Mouse (Mus musculus) small intestine, adult 2 months (tissue): Measurements from ENCODE around the gene Rev3l. TPM values are rescaled to one million over a fixed set of nuclear protein-coding genes. Genes with fewer than 3 reads are reported as not detected.
"Not testable (repeated sequence)": the region's sequence is repeated elsewhere in the genome, so short reads cannot be mapped to it uniquely, and the experiment has no call there.

Source experiments
- H3K27ac ChIP-seq: fragments of 200-500 bp; 2 replicates; pipeline ENCODE4 v1.5.1; 2012; ENCODE audit warnings: low read depth, low read length, control low read depth, inconsistent platforms; ENCODE audit not compliant: insufficient read depth
- H3K27me3 ChIP-seq: fragments of 200-500 bp; 2 replicates; pipeline ENCODE4 v1.6.1; 2012; ENCODE audit warnings: mild to moderate bottlenecking, moderate library complexity, low read length, inconsistent platforms; ENCODE audit not compliant: control insufficient read depth, insufficient read depth
- H3K36me3 ChIP-seq: fragments of 200-500 bp; 2 replicates; pipeline ENCODE4 v1.6.1; 2012; ENCODE audit warnings: mild to moderate bottlenecking, low read length, control low read depth, inconsistent platforms; ENCODE audit not compliant: control insufficient read depth, insufficient read depth
- H3K4me1 ChIP-seq: fragments of 200-500 bp; 2 replicates; pipeline ENCODE4 v1.6.1; 2012; ENCODE audit warnings: low read length, inconsistent platforms, mixed read lengths; ENCODE audit not compliant: control insufficient read depth, insufficient read depth, insufficient read length
- H3K4me3 ChIP-seq: fragments of 200-500 bp; 2 replicates; pipeline ENCODE4 v1.5.1; 2012; ENCODE audit warnings: low read depth, mild to moderate bottlenecking, control low read depth, inconsistent platforms, low read length, moderate library complexity
- CTCF ChIP-seq: fragments of 200-500 bp; IDR thresholded peaks from 2 replicates; pipeline ENCODE4 v1.5.1; 2012; ENCODE audit warnings: low read depth, mild to moderate bottlenecking, control low read depth, inconsistent platforms, low read length, moderate library complexity, mixed read lengths; ENCODE audit not compliant: insufficient replicate concordance, insufficient read length; ENCODE audit errors: extremely low read depth
- POLR2A ChIP-seq: fragments of 200-500 bp; IDR thresholded peaks from 2 replicates; pipeline ENCODE4 v1.6.1; 2012; ENCODE audit warnings: low read depth, mild to moderate bottlenecking, control low read depth, inconsistent platforms, low read length, moderate library complexity
- WGBS: fragments of 180-500 bp; shearing (Covaris S2); methylation state at CpG from one replicate; pipeline ENCODE4 v1.1.7; 2018; 5-methylcytosine and 5-hydroxymethylcytosine counted together
- polyA plus RNA-seq: library from polyadenylated mRNA; depleted of rRNA; stranded (reverse); fragments of >200 nt; gene quantifications from 2 replicates; pipeline ENCODE4 v1.2.3, GENCODE M21; 2012; rRNA removed

Rev3l gene
- polyA plus RNA-seq, 1 experiment, result 3.9 TPM

DNA sequence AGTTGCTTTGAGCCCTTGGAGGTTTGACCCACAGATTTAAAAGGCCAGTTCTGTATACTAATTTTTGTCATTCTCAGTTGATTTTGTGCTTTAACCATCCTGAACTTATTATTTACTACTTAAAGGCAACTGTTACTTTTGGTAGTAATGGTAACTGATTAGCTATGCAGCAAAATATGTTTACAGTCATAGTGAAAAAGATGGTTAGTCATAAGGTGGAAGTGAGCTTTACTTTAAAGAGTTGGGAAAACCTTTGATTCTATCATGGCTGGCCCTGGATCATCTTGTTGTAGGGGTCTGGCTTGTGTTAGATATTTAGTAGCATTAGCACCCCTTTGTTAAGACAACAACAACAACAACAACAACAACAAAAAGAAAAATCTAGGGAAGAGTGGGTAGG, 180.7 kb downstream of the Rev3l start:
- Histone ChIP-seq H3K4me1 (peaks cover 7% of the 10 kb centered on the region; the same call in 1 of the 2 replicates), H3K4me3 (no peak overlapping the region), H3K36me3 (no peaks in the 10 kb centered on the region), H3K27ac (no peak overlapping the region), H3K27me3 (no peaks in the 10 kb centered on the region)
- TF ChIP-seq CTCF (no peak), POLR2A (no peak)

DNA sequence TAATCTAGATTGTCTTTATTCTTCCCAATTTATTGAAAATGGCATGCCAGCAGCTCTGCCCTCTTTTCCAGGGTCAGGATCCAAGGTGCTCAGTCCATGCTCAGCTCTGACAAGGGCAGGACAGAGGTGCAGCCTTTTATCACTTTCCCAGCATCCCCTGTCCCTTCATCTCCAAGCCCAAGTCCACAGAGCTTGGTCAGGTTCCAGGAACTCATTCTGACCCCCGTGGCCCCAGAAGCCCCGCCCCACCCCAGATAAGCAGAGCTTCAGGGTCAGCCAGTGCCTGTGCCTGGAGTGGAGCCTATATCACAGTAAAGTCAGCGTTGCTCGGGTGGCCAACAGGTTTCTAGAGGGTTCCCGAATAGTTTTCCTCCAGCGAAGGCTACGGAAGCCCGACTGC, 192.6 kb downstream of the Rev3l start:
- H3K27me3 ChIP-seq, H3K36me3 ChIP-seq, H3K4me1 ChIP-seq: not testable (repeated sequence)
- peak overlapping the region; percentile 18; the same call in 1 of the 2 replicates for H3K4me3 ChIP-seq
- H3K27ac ChIP-seq, result peak overlapping the region; percentile 96
- WGBS, result 26% methylated on average over 8 of the region's 8 CpGs

Other genes with a start within 250 kb of the Rev3l start
- gene Traf3ip2, start 119.2 kb upstream of the Rev3l start, polyA plus RNA-seq, result 16.0 and 26.9 TPM in 2 replicates
- 0.43 and 0.52 TPM in 2 replicates for gene Mfsd4b4, start 167.1 kb downstream of the Rev3l start, polyA plus RNA-seq
- 6.4 and 21.7 TPM in 2 replicates for gene Mfsd4b2, start 194.8 kb downstream of the Rev3l start, polyA plus RNA-seq
- 8.2 and 13.3 TPM in 2 replicates for gene Mfsd4b3, start 228.0 kb downstream of the Rev3l start, polyA plus RNA-seq